Mouse (Mus musculus) kidney, adult 2 months (tissue): ENCODE data around the gene Etd. TPM values are rescaled to one million over a fixed set of nuclear protein-coding genes. Genes with fewer than 3 reads are reported as not detected.
A peak's percentile ranks its signal among the peaks of the same experiment; 100 is the strongest.
"Not testable (repeated sequence)": the region's sequence is repeated elsewhere in the genome, so short reads cannot be mapped to it uniquely, and the experiment has no call there.

Source experiments
- DNase-seq: peaks from one replicate; pipeline ENCODE4 v3.0.0; 2021
- H3K27ac ChIP-seq: fragments of 200-500 bp; 2 replicates; pipeline ENCODE4 v1.5.1; 2012; ENCODE audit warnings: low read depth, low read length, control low read depth, inconsistent platforms; ENCODE audit not compliant: insufficient read depth
- H3K27me3 ChIP-seq: fragments of 200-500 bp; replicated peaks from 2 replicates; pipeline ENCODE4 v1.6.1; 2012; ENCODE audit warnings: mild to moderate bottlenecking, moderate library complexity, low read length, inconsistent platforms; ENCODE audit not compliant: control insufficient read depth, insufficient read depth
- H3K36me3 ChIP-seq: fragments of 200-500 bp; 2 replicates; pipeline ENCODE4 v1.6.1; 2012; ENCODE audit warnings: mild to moderate bottlenecking, moderate library complexity, low read length, inconsistent platforms; ENCODE audit not compliant: control insufficient read depth, insufficient read depth
- H3K4me1 ChIP-seq: fragments of 200-500 bp; 2 replicates; pipeline ENCODE4 v1.6.1; 2011; ENCODE audit warnings: low read length; ENCODE audit not compliant: control insufficient read depth, insufficient read depth
- H3K4me3 ChIP-seq: fragments of 200-500 bp; 2 replicates; pipeline ENCODE4 v1.5.1; 2011; ENCODE audit warnings: mild to moderate bottlenecking, low read depth, low read length, control low read depth; ENCODE audit not compliant: insufficient read depth
- CTCF ChIP-seq: fragments of 200-500 bp; conservative IDR thresholded peaks from 2 replicates; pipeline ENCODE4 v1.5.1; 2011; ENCODE audit warnings: low read depth, mild to moderate bottlenecking, control low read depth, low read length, moderate library complexity, mixed read lengths; ENCODE audit not compliant: insufficient read depth, insufficient read length
- POLR2A ChIP-seq: fragments of 200-500 bp; IDR thresholded peaks from one replicate; pipeline ENCODE4 v1.6.1; 2011; ENCODE audit warnings: low read depth, low read length, control low read depth
- WGBS: fragments of 180-500 bp; shearing (Covaris S2); methylation state at CpG from one replicate; pipeline ENCODE4 v1.1.7; 2018; 5-methylcytosine and 5-hydroxymethylcytosine counted together
- polyA plus RNA-seq: library from polyadenylated mRNA; depleted of rRNA; stranded (reverse); fragments of >200 nt; gene quantifications from 2 replicates; pipeline ENCODE4 v1.2.3, GENCODE M21; 2012; rRNA removed

Etd gene
- polyA plus RNA-seq, result not detected in 2 replicates

- Histone ChIP-seq H3K27me3 (no peaks in the 10 kb centered on the region), H3K27ac (no peak within 1 kb of the TSS), H3K4me1 (no peaks in the 10 kb centered on the region), H3K4me3 (no peak within 1 kb of the TSS), H3K36me3 (no peaks in the 10 kb centered on the region)
- no peak for TF ChIP-seq CTCF
- TF ChIP-seq POLR2A, result no peak
- no peak for DNase-seq
- 94% methylated on average over 3 of the region's 3 CpGs for WGBS
These were observed at the start of gene Etd for GRCm38 (mm10) chrX:53434618-53435017. Etd (plus strand) TSS chrX:53434918.

DNA sequence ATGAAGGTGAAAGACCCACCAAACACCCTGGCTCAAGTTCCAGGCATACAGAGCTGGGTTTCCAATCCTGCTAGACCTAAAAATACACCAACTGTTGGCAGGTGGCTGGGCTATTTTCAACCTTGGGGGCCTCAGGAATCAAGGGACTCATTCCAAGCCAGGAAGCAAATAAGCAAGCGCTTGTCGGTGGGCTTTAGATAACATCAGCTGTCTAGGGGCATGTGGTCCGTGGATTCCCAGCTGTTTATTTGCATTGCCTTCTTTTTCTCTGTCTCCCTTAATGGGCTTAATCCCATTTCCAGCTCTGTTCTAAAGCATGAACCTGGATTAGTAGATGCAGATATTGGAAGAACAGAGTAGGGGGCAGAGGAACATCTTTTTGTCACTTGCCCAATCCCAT is 48.4 kb upstream of the Etd start:
- no peaks in the 10 kb centered on the region for H3K27me3 ChIP-seq
- TF ChIP-seq POLR2A, result no peak
- no peak for TF ChIP-seq CTCF
- no peaks in the 10 kb centered on the region for H3K4me1 ChIP-seq
- 79% methylated on average over 3 of the region's 3 CpGs for WGBS
- no peak overlapping the region for H3K4me3 ChIP-seq
- DNase-seq, result no peak
- H3K27ac ChIP-seq, result no peak overlapping the region
- no peaks in the 10 kb centered on the region for H3K36me3 ChIP-seq

DNA sequence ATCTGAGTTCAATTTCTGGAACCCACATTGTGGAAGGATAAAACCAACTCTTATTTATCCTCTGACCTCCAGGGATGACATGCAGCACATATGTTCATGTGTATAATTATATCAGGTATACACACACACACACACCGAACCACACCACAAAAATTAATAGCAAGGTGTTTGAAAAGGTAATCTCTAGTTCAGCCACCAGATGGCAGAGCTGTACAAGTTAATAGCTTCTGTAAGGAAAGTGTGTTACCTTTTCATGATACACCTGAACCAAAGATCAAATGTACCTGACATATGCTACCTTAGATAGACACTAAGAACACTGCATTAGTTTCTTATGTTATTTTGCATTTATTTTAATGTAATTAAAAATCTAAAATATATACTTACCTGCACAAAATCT is 1.8 kb upstream of the Etd start:
- Histone ChIP-seq H3K36me3 (no peaks in the 10 kb centered on the region), H3K4me1 (no peaks in the 10 kb centered on the region), H3K4me3 (no peak overlapping the region), H3K27ac (no peak overlapping the region), H3K27me3 (no peaks in the 10 kb centered on the region)
- TF ChIP-seq POLR2A (no peak), CTCF (peak; percentile 26; the same call in 1 of the 2 replicates)
- peak; percentile 15 for DNase-seq
- WGBS, result 35% methylated on average over 1 of the region's 1 CpGs

GRCm38 (mm10) chrX:53459573-53459972 is 24.9 kb downstream of the Etd start:
- H3K4me3 ChIP-seq, result no peak overlapping the region
- H3K27me3 ChIP-seq, result no peaks in the 10 kb centered on the region
- TF ChIP-seq POLR2A, result no peak
- TF ChIP-seq CTCF, result no peak; the same call in 1 of the 2 replicates
- 39% methylated on average over 3 of the region's 3 CpGs for WGBS
- H3K36me3 ChIP-seq, result no peaks in the 10 kb centered on the region
- DNase-seq, result peak; percentile 19
- H3K27ac ChIP-seq, result no peak overlapping the region
- no peaks in the 10 kb centered on the region for H3K4me1 ChIP-seq

DNA sequence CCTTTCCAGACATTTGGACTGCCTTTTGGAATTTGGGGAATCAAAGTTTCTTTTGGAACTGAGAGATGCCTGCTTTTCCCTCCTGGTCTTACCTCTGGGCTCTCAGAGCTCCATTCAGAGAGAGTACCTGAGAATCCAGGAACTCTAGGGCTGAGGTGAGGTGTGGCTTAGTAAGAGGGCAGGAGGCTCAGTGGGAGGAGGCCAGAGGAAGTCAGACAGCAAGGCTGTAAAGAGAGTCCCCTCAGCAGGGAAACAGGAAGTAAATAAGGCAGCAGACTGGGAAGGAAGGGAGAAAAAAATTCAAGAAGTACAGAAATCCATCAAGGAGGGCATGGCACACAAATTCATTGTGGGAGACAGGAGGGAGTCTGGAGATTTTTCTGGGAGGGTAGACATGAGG is 29.5 kb downstream of the Etd start:
- H3K4me1 ChIP-seq, H3K27me3 ChIP-seq, H3K4me3 ChIP-seq, H3K36me3 ChIP-seq, H3K27ac ChIP-seq, DNase-seq: not testable (repeated sequence)

Other genes with a start within 250 kb of the Etd start
- not detected in 2 replicates for gene Plac1, start 194.8 kb upstream of the Etd start, polyA plus RNA-seq
- gene Fam122b, start 165.1 kb upstream of the Etd start, polyA plus RNA-seq, result 1.6 and 2.7 TPM in 2 replicates
- not detected in 2 replicates for gene Fam122c, start 161.5 kb upstream of the Etd start, polyA plus RNA-seq
- 3.4 and 6.1 TPM in 2 replicates for gene Mospd1, start 64.4 kb upstream of the Etd start, polyA plus RNA-seq
- gene Rtl8c, start 173.1 kb downstream of the Etd start, polyA plus RNA-seq, result 20.1 and 24.0 TPM in 2 replicates
- gene Gm14597, start 174.1 kb downstream of the Etd start, polyA plus RNA-seq, result not detected in 2 replicates
- 114 and 120 TPM in 2 replicates for gene Rtl8a, start 208.8 kb downstream of the Etd start, polyA plus RNA-seq
- gene Rtl8b, start 235.5 kb downstream of the Etd start, polyA plus RNA-seq, result 95.4 and 110 TPM in 2 replicates